Mouse (Mus musculus) erythroblast, embryonic 14.5 days (primary cell): ENCODE measurements around the gene Klhl5.

Experiments used
- GATA1 ChIP-seq: IDR thresholded peaks from 2 replicates; pipeline ENCODE4 v1.6.1; 2012; ENCODE audit warnings: low read length, inconsistent platforms, mixed read lengths
- TAL1 ChIP-seq: IDR thresholded peaks from 3 replicates; pipeline ENCODE4 v1.6.1; 2012; ENCODE audit warnings: low read length, inconsistent platforms, mixed read lengths

DNA sequence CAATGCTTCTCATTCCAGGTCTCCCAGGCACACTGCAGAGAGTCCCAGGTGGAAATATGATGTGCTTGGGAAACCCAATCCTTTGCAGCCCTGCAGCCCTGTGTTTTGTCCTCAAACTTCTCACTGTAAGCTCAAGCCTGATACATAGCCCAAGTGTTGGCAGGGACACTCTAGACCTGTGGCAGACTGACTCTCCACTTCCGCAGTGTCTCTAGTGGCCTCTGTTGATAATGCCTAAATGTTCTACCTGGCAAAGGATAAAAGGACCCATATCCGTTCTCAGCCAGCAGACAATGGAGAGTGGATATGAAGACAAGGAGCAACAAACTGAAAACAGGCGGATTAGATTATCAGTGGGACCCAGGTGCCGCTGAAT lies 74.4 kb downstream of the Klhl5 start:
- TF ChIP-seq GATA1 (no peak), TAL1 (no peak)
